Mouse (Mus musculus) heart, embryonic 13.5 days (tissue): ENCODE results near the gene Atp5d. TPM values are rescaled to one million over a fixed set of nuclear protein-coding genes. Genes with fewer than 3 reads are reported as not detected.

Source experiments
- ATAC-seq: fragments of 200-750 bp; cut with Nextera tagmentation; 2 replicates; pipeline ENCODE4 v1.8.0; 2017; ENCODE audit warnings: moderate TSS enrichment; ENCODE audit not compliant: insufficient number of reproducible peaks, low FRiP score, low TSS enrichment; ENCODE audit errors: extremely low read depth
- H3K27ac ChIP-seq: fragments of 300-500 bp; sonication (generic); replicated peaks from 2 replicates; pipeline ENCODE4 v1.5.1; 2015; ENCODE audit warnings: moderate library complexity, mild to moderate bottlenecking, inconsistent platforms
- H3K27me3 ChIP-seq: fragments of 300-500 bp; sonication (generic); replicated peaks from 2 replicates; pipeline ENCODE4 v1.6.1; 2015; ENCODE audit warnings: mild to moderate bottlenecking, inconsistent platforms
- H3K36me3 ChIP-seq: fragments of 300-500 bp; sonication (generic); 2 replicates; pipeline ENCODE4 v1.6.1; 2015; ENCODE audit warnings: mild to moderate bottlenecking, inconsistent platforms
- H3K4me1 ChIP-seq: fragments of 300-500 bp; sonication (generic); 2 replicates; pipeline ENCODE4 v1.6.1; 2015; ENCODE audit warnings: inconsistent platforms
- H3K4me2 ChIP-seq: fragments of 300-500 bp; sonication (generic); 2 replicates; pipeline ENCODE4 v1.6.1; 2015; ENCODE audit warnings: inconsistent platforms, mild to moderate bottlenecking, moderate library complexity
- H3K4me3 ChIP-seq: fragments of 300-500 bp; sonication (generic); 2 replicates; pipeline ENCODE4 v1.5.1; 2015; ENCODE audit warnings: moderate library complexity, mild to moderate bottlenecking, inconsistent platforms
- H3K9ac ChIP-seq: fragments of 300-500 bp; sonication (generic); 2 replicates; pipeline ENCODE4 v1.6.1; 2015; ENCODE audit warnings: inconsistent platforms, mild to moderate bottlenecking, moderate library complexity
- H3K9me3 ChIP-seq: fragments of 300-500 bp; sonication (generic); 2 replicates; pipeline ENCODE4 v1.6.1; 2016; ENCODE audit warnings: inconsistent platforms
- WGBS: fragments of 180-500 bp; shearing (Covaris S2); methylation state at CpG from one replicate; pipeline ENCODE4 v1.1.7; 2015; ENCODE audit warnings: mixed read lengths; 5-methylcytosine and 5-hydroxymethylcytosine counted together
- polyA plus RNA-seq: library from polyadenylated mRNA; unstranded; fragments of >200 nt; fragmentation: Nextera tagmentation; extraction: Ambion mirVana; gene quantifications from 2 replicates; pipeline ENCODE4 v1.2.1, GENCODE M21; 2015

The Atp5d gene
- polyA plus RNA-seq, 1 experiment from 2014 or later: 808 TPM

DNA sequence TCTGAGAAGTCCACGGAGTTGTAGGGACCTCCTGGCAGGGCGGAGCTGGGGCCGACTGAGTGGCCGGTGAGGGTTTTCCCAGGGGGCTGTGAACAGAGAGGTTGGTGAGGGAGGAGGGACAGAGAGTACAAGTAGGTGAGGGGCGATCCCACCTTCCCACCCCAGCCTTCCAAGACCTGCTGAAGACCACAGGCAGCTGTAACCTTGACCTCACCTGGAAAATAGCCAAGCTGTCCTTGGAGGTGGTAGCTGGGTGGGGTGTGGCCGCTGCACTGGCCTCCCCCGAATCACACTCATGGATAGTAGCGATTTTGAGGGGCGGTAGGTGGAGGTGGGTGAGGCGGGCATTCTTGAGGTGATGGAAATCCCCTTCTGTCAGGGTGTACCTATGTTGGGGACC lies 3.3 kb upstream of the Atp5d start:
- Histone ChIP-seq H3K9ac (no peak overlapping the region), H3K27me3 (peaks cover 60% of the 10 kb centered on the region), H3K27ac (no peak overlapping the region), H3K9me3 (no peaks in the 10 kb centered on the region), H3K4me3 (no peak overlapping the region), H3K4me2 (no peak overlapping the region), H3K36me3 (peaks cover 34% of the 10 kb centered on the region), H3K4me1 (peaks cover 64% of the 10 kb centered on the region)
- WGBS: 78% methylated on average over 10 of the region's 10 CpGs
- no peak for ATAC-seq

- no peak overlapping the region for H3K4me2 ChIP-seq
- WGBS: 91% methylated on average over 1 of the region's 1 CpGs
- H3K9me3 ChIP-seq: no peaks in the 10 kb centered on the region
- H3K27me3 ChIP-seq: peaks cover 60% of the 10 kb centered on the region
- H3K4me3 ChIP-seq: no peak overlapping the region
- no peak overlapping the region for H3K27ac ChIP-seq
- no peak overlapping the region for H3K9ac ChIP-seq
- ATAC-seq: no peak
- H3K36me3 ChIP-seq: peaks cover 29% of the 10 kb centered on the region
- H3K4me1 ChIP-seq: peaks cover 66% of the 10 kb centered on the region
These were observed 2.8 kb upstream of the Atp5d start for GRCm38 (mm10) chr10:80135641-80136040.

GRCm38 (mm10) chr10:80136179-80136951 lies 2.1 kb upstream of the Atp5d start:
- H3K4me1 ChIP-seq: peaks cover 67% of the 10 kb centered on the region
- ATAC-seq: no peak

GRCm38 (mm10) chr10:80136952-80137625 lies 1.3 kb upstream of the Atp5d start:
- Histone ChIP-seq H3K4me3 (peak overlapping the region; percentile 73), H3K36me3 (peaks cover 15% of the 10 kb centered on the region), H3K4me2 (peak overlapping the region; percentile 99), H3K27ac (no peak overlapping the region), H3K9me3 (no peaks in the 10 kb centered on the region), H3K4me1 (peaks cover 66% of the 10 kb centered on the region), H3K27me3 (peaks cover 54% of the 10 kb centered on the region), H3K9ac (peak overlapping the region; percentile 89)
- WGBS: 3% methylated on average over 28 of the region's 29 CpGs
- no peak for ATAC-seq

More at GRCm38 (mm10) chr10:80136179-80136951, 2.1 kb upstream of the Atp5d start:
- WGBS: 16% methylated on average over 43 of the region's 49 CpGs
- H3K27me3 ChIP-seq: peaks cover 54% of the 10 kb centered on the region
- peak overlapping the region; percentile 73 for H3K4me3 ChIP-seq
- H3K9me3 ChIP-seq: no peaks in the 10 kb centered on the region
- peak overlapping the region; percentile 89 for H3K9ac ChIP-seq
- no peak overlapping the region for H3K27ac ChIP-seq
- peak overlapping the region; percentile 99 for H3K4me2 ChIP-seq
- peaks cover 22% of the 10 kb centered on the region for H3K36me3 ChIP-seq

- peaks cover 54% of the 10 kb centered on the region for H3K27me3 ChIP-seq
- no peak overlapping the region for H3K27ac ChIP-seq
- 8% methylated on average over 31 of the region's 33 CpGs for WGBS
- no peaks in the 10 kb centered on the region for H3K9me3 ChIP-seq
- ATAC-seq: no peak
- peaks cover 7% of the 10 kb centered on the region; the same call in 1 of the 2 replicates for H3K36me3 ChIP-seq
- H3K4me2 ChIP-seq: peak overlapping the region; percentile 99
- peak overlapping the region; percentile 89 for H3K9ac ChIP-seq
- peak overlapping the region; percentile 73 for H3K4me3 ChIP-seq
- peaks cover 67% of the 10 kb centered on the region for H3K4me1 ChIP-seq
These were observed 543 bp upstream of the Atp5d start for GRCm38 (mm10) chr10:80137626-80138552.

DNA sequence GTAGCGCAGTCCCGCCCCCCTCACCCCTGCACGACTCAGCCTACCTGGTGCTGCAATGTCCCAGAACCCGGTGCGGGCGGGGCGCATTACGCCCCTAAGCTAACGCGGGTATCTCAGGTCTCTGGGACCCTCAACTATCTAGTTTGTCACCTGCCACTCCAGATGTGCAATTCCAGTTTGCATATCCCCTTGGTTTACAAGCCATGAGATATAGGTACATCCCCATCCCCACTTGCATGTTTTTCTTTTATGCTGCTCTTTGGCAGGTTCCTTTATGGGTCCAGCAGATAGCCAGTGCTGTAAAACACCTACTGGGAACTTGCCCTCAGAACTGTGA lies 975 bp downstream of the Atp5d start:
- peak overlapping the region; percentile 99 for H3K4me2 ChIP-seq
- 0% methylated on average over 10 of the region's 10 CpGs for WGBS
- H3K36me3 ChIP-seq: peaks cover 17% of the 10 kb centered on the region
- no peak for ATAC-seq
- peaks cover 68% of the 10 kb centered on the region for H3K4me1 ChIP-seq
- peaks cover 53% of the 10 kb centered on the region for H3K27me3 ChIP-seq
- H3K4me3 ChIP-seq: peak overlapping the region; percentile 73
- peak overlapping the region; percentile 89 for H3K9ac ChIP-seq
- H3K9me3 ChIP-seq: no peaks in the 10 kb centered on the region
- peak overlapping the region; percentile 61; the same call in 1 of the 2 replicates for H3K27ac ChIP-seq

- Histone ChIP-seq H3K4me1 (peaks cover 72% of the 10 kb centered on the region), H3K27me3 (peaks cover 46% of the 10 kb centered on the region), H3K9ac (peak overlapping the region; percentile 74; the same call in 1 of the 2 replicates), H3K4me2 (peak overlapping the region; percentile 99), H3K9me3 (no peaks in the 10 kb centered on the region), H3K27ac (peak overlapping the region; percentile 87; the same call in 1 of the 2 replicates), H3K36me3 (peaks cover 19% of the 10 kb centered on the region), H3K4me3 (peak overlapping the region; percentile 73; the same call in 1 of the 2 replicates)
- ATAC-seq: no peak
- 77% methylated on average over 11 of the region's 11 CpGs for WGBS
These were observed 1.7 kb downstream of the Atp5d start for GRCm38 (mm10) chr10:80139975-80140665.

DNA sequence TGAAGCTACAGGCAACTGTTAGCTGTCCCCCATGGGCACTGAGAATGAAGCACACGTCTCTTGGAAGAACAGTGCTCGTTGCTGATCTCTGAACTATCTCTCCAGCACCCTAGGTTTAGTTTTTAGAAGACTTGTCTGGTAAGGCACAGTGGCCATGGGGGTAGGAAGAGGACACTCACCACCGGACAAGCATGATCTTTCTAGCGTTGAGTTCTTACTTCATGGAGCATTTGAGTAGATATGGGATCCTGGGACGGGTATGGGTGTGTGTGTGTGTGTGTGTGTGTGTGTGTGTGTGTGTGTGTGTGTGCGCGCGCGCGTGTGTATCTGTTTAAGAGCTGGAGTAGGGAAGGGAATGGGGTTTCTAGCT lies 2.2 kb downstream of the Atp5d start, which contains the start of gene Cbarp:
TSS of gene Cbarp (minus strand) at position 170 of the 370 bp plus-strand sequence.
- Histone ChIP-seq H3K4me1 (peaks cover 77% of the 10 kb centered on the region), H3K4me3 (peak within 1 kb of the TSS; percentile 79), H3K36me3 (peaks cover 25% of the 10 kb centered on the region), H3K4me2 (peak within 1 kb of the TSS; percentile 99), H3K27ac (peak within 1 kb of the TSS; percentile 87), H3K27me3 (peaks cover 40% of the 10 kb centered on the region), H3K9ac (peak within 1 kb of the TSS; percentile 89), H3K9me3 (no peaks in the 10 kb centered on the region)
- WGBS: 69% methylated on average over 10 of the region's 10 CpGs
- no peak for ATAC-seq

- peaks cover 30% of the 10 kb centered on the region for H3K36me3 ChIP-seq
- WGBS: 1% methylated on average over 29 of the region's 29 CpGs
- peak overlapping the region; percentile 87 for H3K27ac ChIP-seq
- H3K9ac ChIP-seq: peak overlapping the region; percentile 74
- H3K4me1 ChIP-seq: peaks cover 83% of the 10 kb centered on the region
- peak overlapping the region; percentile 91 for H3K4me2 ChIP-seq
- peak; percentile 64 for ATAC-seq
- H3K9me3 ChIP-seq: no peaks in the 10 kb centered on the region
- peaks cover 34% of the 10 kb centered on the region for H3K27me3 ChIP-seq
- peak overlapping the region; percentile 79 for H3K4me3 ChIP-seq
These were observed 2.8 kb downstream of the Atp5d start for GRCm38 (mm10) chr10:80141243-80141642.

- peak; percentile 79 for ATAC-seq
- under 1% methylated on average over 43 of the region's 43 CpGs for WGBS
- peak overlapping the region; percentile 91 for H3K4me2 ChIP-seq
- H3K4me1 ChIP-seq: peaks cover 84% of the 10 kb centered on the region
- H3K4me3 ChIP-seq: peak overlapping the region; percentile 79
- H3K27me3 ChIP-seq: peaks cover 27% of the 10 kb centered on the region
- H3K9ac ChIP-seq: peak overlapping the region; percentile 97
- no peaks in the 10 kb centered on the region for H3K9me3 ChIP-seq
- H3K36me3 ChIP-seq: peaks cover 38% of the 10 kb centered on the region
- peak overlapping the region; percentile 93 for H3K27ac ChIP-seq
These were observed 3.5 kb downstream of the Atp5d start for GRCm38 (mm10) chr10:80141786-80142529.
